Mouse (Mus musculus): ENCODE results near the gene Sar1a. TPM values are rescaled to one million over a fixed set of nuclear protein-coding genes. Genes with fewer than 3 reads are reported as not detected.

Gene Sar1a
- polyA plus RNA-seq, 1 experiment from 2014 or later = 323 TPM

DNA sequence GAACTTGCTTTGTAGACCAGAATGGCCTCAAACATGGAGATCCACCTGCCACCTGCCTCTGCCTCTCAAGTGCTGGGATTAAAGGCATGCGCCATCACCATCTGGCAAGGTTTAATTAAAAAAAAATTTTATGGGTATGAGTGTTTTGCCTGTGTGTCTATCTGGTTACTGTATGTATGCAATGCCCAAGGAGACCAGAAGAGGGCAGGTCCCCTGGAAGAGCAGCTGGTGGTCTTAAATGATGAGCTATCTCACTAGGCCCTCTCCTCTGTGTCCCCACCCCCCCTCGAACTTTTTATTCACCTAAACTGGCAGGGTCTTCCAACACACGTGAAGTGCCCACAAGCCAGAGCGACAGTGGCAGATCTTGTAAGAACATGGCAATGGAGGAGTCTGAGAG lies 61.8 kb downstream of the Sar1a start:
- ATAC-seq (ENCODE audit: insufficient number of reproducible peaks, low FRiP score, low TSS enrichment, low read depth) = no peak
- H3K4me3 ChIP-seq = no peak overlapping the region
- no peaks in the 10 kb centered on the region for H3K9me3 ChIP-seq
- H3K4me1 ChIP-seq = no peaks in the 10 kb centered on the region
- no peak overlapping the region for H3K27ac ChIP-seq
- 78% methylated on average over 4 of the region's 4 CpGs for WGBS
- H3K4me2 ChIP-seq = no peak overlapping the region
- H3K36me3 ChIP-seq = peaks cover 89% of the 10 kb centered on the region
- no peaks in the 10 kb centered on the region for H3K27me3 ChIP-seq
- no peak overlapping the region for H3K9ac ChIP-seq

DNA sequence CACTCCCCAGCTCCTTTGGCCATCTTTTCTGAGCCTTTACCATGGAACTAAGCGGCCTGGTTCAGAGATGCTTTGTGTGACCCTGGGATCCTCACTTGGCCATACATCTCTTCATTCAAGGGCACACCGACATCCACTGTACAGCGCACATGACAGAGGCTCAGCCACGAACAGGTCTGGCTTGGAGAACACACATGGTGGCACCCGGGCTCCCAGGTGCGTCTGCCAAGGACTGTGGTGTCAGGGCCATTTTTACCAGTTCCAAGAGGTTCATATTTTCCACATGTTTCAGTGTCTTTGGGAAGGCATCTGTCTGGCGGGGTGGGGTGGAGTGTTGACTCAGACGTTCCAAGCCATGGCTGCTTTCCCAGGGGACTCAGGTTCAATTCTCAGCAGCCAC lies 62.2 kb downstream of the Sar1a start:
- Histone ChIP-seq H3K9ac (no peak overlapping the region), H3K27me3 (no peaks in the 10 kb centered on the region), H3K4me2 (no peak overlapping the region), H3K9me3 (no peaks in the 10 kb centered on the region), H3K4me1 (no peaks in the 10 kb centered on the region), H3K36me3 (peaks cover 92% of the 10 kb centered on the region), H3K4me3 (no peak overlapping the region), H3K27ac (no peak overlapping the region)
- ATAC-seq (ENCODE audit: insufficient number of reproducible peaks, low FRiP score, low TSS enrichment, low read depth) = no peak
- 94% methylated on average over 8 of the region's 8 CpGs for WGBS

Other genes starting within 250 kb of the Sar1a start
- gene Eif4ebp2, start 227.6 kb upstream of the Sar1a start, polyA plus RNA-seq (2015; fragmentation: Nextera tagmentation; extraction: Ambion mirVana) = 64.5 and 68.5 TPM in 2 replicates
- 8.5 and 10.2 TPM in 2 replicates for gene Lrrc20, start 204.5 kb upstream of the Sar1a start, polyA plus RNA-seq (2015; fragmentation: Nextera tagmentation; extraction: Ambion mirVana)
- gene Npffr1, start 84.8 kb upstream of the Sar1a start, polyA plus RNA-seq (2015; fragmentation: Nextera tagmentation; extraction: Ambion mirVana) = 0.12 TPM in 2 replicates
- 171 and 176 TPM in 2 replicates for gene Ppa1, start 31.7 kb upstream of the Sar1a start, polyA plus RNA-seq (2015; fragmentation: Nextera tagmentation; extraction: Ambion mirVana)
- gene Tysnd1, start 15.2 kb downstream of the Sar1a start, polyA plus RNA-seq (2015; fragmentation: Nextera tagmentation; extraction: Ambion mirVana) = 31.0 and 33.1 TPM in 2 replicates
- gene Aifm2, start 35.0 kb downstream of the Sar1a start, polyA plus RNA-seq (2015; fragmentation: Nextera tagmentation; extraction: Ambion mirVana) = 12.5 and 14.9 TPM in 2 replicates
- gene H2afy2, start 103.8 kb downstream of the Sar1a start, polyA plus RNA-seq (2015; fragmentation: Nextera tagmentation; extraction: Ambion mirVana) = 127 and 144 TPM in 2 replicates